Mouse (Mus musculus) cerebellum, postnatal 36 days (tissue): ENCODE results near the gene Sipa1l2.
A peak's percentile ranks its signal among the peaks of the same experiment; 100 is the strongest.

Experiments used
- DNase-seq, 2 experiments: peaks; one replicate each; pipeline ENCODE4 v3.0.0; 2021 to 2022; ENCODE audit warnings: mixed read lengths in 2 of 2

Sipa1l2 gene

DNA sequence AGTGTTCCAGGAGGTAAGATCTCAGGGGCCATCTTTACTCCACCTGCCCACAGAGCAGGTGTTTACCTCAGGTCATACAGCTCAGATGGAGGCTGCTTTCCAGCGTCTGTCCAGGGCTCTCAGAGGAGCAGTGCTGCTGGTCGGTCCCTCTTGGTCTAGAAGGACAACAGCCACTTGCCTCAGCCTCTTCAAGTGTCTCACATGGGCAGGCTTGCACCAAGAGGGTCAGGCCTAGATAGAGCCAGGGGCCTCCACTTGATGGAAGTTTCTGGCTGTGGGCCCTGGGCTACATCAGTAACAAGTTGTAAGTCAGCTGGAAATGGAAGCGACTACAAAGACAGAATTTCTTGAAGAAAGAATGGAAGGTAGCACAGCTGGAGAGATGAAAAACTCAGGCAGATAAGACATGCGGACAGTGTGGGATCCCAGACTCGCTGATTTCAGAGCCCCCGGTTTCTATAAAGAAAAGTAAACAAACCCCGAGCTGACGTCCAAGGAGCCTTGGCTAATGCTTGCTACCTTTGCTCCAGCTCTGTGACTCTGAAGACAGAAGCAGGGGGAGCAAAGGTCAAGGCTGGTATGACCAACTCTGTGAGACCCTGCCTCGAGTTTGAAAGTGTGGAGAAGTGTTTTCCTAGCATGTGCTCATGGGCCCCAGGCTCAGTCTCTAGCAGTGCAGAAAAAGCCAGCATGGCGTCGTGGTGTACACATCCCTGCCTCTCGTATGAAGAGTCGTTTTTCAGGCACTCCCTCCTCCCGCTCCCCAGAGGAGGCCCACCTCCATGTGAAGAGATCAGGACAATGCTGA is 58.5 kb downstream of the Sipa1l2 start:
- DNase-seq = no peak

DNA sequence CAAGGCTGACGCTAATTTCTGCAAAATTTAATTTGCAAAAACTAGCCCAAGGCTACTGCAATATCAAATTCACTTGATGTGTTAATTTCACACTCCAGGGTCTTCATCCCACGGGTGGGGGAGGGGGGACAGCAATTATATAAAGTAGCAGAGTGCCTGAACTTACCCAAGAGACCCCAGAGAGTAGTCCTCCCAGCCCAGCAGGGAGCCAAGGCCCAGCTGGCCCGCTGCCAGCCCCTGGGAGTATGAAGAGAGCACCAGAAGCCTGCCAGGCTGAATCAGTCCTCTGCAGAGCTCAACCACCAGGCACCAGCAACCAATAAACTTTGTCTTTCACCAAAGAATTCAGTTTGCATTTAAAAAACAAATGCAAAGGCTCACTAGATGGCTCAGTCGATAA is 59.8 kb downstream of the Sipa1l2 start:
- DNase-seq = peak in 1 of 2 experiments; percentile 47

DNA sequence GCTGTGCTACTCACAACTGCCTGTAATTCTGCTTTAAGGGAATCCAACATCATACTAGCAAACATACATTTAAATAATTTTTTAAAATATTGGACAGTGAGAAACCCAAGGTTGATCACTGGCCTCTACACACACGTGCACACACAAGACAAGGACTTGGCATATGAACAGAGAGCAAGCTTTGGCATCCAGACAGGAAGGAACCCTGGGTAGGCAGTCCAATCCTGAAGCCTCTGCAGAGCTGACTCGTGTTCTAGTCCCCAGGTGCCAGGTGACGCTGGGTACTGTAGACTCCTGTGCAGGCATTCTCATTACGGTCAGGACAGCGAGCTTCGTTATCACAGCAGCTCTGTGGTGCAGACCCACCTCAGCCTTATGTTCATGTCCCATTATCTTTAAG is 60.4 kb downstream of the Sipa1l2 start:
- peak in 1 of 2 experiments; percentile 35 for DNase-seq

DNA sequence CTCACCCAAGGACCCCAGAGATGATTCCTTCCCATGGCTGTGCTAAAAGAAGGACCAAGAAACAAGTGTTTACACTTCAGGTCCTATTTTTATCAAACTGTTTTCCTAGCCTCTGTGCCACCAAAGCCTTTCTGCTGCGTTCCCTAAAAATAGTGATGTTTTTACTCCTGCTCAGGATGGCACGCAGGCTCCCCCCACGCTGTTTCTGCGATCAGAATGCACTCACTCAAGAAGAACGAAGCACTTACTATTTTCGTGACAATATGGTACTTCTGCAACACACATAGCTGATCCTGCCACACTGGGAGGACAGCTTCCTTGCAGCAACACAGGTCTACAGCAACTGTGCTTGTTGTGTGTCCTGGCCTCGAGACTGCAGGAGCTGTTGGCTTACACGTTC is 62.3 kb downstream of the Sipa1l2 start:
- no peak for DNase-seq

DNA sequence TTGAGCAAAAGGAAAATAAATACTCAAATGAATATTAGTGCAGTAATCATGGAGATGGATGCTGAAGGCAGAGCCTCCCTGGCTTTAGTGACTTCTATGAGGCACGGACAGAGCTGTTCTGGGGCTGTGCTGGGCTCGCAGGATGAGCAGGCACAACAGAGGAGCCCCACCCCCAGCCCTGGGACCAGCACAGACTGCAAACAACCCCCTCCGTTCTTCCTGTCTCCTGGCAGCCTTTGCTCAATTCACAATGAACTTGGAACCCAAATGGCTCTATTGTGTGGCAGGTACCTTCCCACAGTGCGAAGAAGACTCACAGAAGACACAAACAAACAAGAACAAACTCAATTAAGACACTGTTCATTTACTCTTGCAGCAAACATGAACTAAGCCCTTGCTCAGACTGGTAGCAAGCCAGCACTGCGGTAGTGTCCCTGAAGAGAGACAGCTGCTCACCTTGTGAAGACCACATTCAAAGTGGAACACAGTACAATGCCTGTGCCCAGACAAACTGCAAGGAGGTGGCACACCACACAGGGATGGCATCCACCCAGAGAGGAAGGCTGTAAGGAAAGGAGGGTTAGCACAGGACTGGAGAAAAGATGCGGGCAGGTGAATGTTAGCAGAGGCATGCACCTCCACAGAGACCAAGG is 64.9 kb downstream of the Sipa1l2 start:
- peak; percentile 55 to 57 for DNase-seq

DNA sequence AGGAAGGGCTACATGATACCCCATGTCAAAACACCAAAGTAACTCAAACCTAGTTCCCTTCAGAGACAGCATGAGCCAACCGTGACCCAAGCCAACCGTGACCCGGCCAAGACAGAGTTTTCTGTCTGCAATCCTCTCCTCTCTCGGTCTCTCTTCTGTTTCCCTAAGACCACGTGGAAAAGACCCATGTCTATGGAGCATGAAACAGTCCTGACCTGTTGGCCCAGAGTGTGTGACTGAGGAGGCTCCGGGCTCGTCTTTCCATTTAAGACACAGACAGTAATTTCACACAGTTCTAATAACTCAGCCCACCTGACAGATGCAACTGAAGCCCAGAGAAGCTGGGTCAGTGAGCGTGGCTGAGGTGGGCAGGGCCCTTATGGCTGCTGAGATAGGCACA is 65.8 kb downstream of the Sipa1l2 start:
- DNase-seq = no peak

DNA sequence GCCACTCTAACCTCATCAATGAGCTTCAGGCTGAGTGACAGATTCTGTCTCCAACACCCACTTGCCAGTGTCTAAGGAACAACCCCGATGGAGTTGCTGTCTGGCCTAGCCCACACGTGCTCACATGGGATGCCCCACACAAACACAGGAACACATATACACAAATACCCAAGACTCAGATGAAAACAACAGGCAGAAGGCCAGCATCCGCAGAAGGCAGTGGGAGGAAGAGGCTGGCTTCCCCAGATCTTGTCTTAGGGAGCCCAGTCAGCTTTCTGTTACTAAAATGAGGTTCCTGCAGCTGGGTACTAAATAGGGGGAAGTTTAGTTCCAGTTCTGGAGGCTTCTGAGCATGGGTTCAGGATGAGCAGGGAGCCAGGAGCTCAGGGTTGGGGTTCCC is 66.8 kb downstream of the Sipa1l2 start:
- DNase-seq = no peak

DNA sequence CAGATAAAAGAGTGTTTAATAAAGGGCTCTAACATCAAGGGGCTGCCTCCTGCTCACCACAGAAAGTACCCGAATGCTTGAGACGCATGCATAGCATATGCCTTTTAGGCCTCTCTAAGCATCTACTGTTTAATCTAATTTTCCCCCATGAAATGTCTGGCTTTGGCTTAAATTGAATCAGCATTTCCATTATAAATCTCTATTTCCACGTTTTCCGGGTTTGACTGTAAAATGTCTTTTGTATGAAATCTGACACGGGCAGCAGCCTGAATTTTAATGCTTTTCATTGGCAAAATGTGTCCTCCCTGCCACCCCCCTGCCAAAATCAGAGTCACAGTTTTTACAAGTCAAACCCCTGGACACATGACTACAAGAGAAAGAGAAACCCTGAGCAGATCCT is 69.6 kb downstream of the Sipa1l2 start:
- DNase-seq = no peak

DNA sequence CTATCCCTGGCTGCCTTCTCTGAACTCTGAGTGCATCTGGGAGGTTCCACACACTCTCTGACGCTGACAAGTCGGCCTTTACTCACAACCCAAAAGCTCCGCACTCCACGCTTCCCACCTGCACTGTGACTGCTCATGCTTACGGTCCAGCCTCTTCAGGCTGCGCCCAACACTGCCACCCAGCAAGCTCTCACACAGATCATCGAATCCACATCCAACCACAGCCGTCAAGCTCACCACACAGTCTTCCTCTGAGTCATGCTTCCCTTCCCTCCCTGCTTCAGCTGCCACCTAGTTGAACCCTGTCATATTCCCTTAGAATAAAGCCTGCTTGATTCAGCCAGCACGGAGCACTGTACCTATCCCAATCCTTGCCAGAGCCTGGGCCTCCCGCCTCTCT is 71.1 kb downstream of the Sipa1l2 start:
- no peak for DNase-seq

DNA sequence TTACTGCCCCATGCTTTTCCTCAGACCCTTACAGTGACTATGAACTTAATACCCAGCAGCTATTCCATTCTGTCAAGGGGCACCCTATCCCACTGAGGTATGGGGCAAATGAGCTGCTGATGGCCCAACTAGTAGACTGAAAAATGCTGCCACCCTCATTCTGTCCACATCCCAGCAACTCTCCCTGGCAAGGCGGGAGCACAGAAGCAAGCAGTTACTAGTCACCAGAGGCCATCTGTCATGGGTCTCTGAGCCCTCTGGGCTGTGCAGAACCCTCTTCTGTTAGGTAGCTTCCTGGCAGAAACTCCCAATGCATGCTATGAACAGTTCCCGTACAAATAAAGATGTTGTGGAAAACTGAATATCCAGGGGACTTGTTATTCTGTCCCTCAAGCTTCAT is 74.1 kb downstream of the Sipa1l2 start:
- peak; percentile 50 to 57 for DNase-seq

DNA sequence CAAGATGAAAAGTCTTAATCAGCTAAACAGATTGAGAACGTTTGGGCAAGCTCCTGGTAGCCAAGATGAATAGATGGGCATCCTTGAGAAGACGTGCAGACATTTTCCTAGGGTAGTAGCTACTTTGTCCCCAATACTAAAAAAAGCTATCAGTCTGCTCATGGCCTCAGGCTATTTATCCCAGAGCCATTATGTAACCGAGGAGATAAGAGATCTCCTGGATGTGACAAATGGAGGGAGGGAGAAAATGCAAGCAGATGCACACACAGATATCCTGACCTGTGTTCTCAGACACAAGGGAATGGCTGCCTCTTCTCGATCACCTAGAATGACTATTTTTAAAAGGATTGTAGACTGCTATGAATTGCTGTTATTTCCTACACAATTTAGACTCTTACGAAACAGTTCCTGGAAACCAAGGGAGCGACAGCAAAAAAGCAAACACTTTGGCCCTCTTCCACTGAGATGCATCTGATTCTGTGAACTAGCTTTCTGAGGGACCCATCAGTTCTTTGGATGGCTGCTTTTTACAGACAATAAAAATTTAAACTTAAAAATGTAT is 76.3 kb downstream of the Sipa1l2 start:
- no peak for DNase-seq

DNA sequence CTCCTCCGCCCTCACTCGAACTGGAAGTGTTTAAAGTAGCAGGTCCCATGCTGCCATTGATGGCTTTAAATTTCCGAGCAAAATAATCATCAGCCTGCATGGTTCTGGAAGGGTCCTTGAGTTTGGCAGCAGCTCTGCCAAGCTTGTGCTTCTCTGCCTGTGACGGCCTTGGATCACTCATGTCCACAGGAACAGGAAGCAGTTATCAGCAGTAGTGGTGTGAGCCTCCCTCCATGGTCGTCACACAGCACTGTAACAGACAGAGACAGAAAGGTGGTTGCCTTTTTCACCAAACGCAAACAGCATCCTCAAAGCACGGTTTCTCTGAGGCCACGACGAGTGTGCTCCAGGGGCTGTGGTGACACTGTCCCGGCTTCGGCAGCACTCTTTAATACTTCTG is 77.2 kb downstream of the Sipa1l2 start:
- no peak for DNase-seq

DNA sequence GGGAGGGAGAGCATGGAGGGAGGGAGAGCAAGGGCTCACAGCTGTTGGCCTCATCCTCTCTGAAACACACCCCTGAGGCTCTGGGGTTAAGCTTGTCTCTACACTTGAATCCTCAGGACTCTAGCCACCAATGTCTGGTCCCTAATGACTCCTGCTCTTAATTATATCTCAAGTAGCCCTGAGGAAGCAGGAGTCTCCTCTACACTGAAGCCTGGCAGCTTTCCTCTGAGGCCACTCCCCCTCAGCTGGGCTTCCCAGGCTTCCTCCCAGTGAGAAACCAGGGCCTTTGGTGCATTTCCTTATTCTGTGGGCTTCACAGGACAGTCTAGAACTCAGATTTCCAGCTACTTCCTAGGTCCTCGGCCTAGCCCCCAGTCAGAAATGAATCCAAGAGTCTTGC is 80.9 kb downstream of the Sipa1l2 start:
- DNase-seq = no peak

DNA sequence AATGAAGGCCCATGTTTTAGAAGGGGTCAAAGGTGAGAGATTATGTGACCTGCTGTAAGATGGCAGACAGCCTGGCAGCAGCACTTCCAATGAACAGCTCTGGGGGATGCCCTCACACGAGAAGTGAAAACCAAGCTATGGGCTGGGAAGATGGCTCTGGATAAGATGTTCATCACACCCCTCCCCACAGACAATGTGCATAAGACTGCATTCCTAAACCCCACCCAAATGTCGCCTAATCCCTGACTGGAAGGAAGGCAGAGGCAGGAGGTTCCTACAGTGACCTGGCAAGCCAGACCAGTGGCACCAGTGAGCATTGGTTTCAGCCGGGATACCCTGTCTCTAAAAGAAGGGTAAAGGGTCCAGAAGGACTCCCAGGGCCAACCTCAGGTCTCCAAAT is 83.9 kb downstream of the Sipa1l2 start:
- DNase-seq = no peak

DNA sequence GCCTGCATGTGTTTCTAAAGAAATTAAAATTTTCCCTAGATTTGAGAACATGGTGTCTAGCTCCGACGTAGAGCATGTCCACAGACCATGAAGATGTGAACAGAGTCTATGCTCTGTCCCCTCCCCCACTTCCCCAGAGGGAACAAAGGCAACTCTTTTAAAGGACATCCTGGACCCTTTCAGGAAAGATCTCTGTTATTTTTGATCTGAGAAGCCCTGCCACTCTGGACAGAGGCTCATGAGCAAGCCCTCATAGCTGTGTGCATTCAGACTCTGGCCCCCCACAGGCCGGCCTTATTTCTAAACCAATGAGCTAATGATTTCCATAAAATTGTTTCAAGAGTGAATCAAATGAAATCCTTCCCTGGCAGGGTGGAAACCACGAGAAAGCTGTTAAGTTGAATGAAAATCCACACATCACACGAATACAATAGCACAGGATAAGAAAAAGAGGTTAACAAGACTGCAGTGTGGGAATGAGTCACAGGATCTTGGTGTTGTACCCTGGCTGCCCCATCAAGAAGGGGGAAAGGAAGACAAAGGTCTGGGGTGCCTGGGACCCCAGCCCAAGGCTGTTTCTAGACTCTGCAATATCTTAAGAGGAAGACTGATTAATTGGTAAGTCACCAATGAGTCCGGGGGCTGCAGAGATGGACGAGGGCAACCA is 84.9 kb downstream of the Sipa1l2 start:
- no peak for DNase-seq

DNA sequence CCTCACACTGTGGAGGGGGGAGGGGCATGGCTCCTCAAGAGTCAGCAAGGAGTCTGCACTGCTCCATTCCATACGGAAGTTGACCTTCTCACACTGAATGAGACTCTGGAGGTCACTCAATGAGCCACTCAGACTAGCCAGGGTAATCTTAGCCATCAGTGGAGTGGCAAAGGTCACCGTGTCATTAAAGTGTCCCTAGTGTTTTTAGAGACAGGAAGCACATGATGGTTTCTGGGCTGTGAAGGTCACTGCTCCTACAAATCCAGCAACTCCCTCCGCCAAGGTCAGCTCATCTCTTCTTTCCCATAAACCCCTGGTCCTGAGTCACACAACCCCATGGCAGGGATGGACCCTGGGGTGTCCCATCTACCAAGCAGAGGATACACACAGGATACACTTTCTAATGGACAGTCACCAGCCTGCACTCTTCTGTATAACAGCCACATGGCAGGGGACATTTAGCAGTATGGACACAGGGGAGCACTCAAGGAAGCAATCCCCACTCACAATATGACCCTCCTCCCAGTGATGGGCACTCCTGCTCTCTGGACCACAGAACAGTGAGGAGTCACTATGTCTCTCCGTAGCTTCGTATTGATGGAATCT is 87.0 kb downstream of the Sipa1l2 start:
- DNase-seq = no peak

DNA sequence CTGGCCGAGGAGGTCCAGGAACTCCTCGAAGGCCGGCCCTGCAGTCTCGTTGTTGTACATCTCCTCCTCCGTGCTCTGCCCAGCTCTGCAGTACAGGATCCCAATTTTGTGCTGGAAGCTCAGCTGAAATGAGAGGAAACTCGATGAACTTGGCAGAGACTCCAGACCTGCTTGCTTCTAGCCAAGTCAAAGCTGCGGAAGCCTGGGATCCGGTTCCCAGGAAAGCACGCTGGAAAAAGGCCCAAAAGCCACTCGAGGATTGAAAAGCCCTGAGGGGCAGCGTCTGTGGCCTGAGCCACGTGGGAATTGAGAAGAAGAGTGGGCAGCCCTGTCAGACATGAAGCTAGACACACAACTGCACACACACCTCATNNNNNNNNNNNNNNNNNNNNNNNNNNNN is 94.7 kb downstream of the Sipa1l2 start:
- peak; percentile 78 for DNase-seq

DNA sequence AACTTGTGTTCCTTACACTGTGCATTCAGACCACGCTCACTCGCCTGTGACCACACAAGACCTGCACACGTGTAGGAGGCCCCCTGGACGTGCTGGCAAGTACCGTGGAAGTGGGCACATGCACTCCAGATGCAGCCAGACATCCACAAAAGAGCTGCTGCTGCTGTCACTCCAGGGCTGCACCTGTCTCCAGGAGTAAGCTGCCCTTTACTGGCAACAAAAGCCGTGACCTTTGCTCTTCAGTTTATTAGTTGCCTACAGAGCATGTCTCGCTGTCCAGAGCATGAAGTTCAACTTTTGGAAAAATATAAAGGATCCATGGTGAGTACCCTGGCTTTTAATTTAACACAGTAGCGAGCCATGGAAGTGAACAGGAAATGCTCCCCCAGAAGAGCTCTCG is 98.2 kb downstream of the Sipa1l2 start:
- no peak for DNase-seq

DNA sequence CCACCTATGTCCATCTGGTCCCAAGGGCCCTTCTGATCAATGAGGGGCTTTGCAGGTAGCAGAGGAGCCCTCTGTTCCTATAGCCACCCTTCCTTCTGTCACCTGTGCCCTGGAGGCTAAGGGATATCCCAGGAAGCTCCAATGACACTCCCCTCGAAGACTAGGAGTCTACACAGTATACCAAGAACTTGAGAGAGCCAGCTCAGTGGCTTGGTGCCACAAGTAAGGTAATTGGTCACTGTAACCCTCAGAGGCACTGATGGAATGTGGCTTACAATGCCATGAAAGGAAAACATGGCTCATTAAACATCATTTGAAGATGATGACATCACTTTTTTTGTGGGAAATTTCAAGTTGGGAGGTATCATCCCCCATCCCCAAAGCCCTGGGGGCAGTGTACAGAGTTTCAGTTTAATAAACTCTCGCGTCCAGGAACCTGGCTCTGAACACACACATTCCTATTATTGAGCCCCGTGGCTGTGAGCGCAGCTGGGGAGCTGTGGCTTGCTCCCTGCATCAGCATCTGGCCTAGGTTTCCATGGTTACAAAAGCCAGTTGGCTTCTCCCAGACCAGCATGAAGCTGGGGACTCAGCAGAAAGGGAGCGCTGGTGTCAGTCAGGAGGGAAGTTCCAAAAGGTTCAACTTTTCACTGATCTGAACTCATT is 104.3 kb downstream of the Sipa1l2 start:
- no peak for DNase-seq

DNA sequence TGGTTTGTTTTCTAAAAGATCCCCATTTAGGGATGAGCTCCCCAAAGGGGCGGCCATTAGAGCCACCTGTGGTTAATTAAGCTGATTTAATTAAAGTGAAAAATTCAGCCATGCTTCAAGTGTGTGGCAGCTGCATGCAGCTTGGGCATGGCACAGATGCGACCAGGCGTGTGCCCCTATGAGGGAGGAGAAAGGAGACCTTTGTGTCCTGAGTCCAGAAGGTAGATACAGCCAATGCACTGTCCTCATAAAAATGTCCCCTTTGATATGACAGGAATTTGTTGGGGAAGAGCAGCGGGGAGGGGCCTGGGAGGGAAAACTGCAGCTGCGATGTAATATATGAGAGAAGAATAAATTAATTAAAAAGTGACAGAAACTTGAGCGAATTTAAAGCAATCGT is 106.7 kb downstream of the Sipa1l2 start:
- no peak for DNase-seq

DNA sequence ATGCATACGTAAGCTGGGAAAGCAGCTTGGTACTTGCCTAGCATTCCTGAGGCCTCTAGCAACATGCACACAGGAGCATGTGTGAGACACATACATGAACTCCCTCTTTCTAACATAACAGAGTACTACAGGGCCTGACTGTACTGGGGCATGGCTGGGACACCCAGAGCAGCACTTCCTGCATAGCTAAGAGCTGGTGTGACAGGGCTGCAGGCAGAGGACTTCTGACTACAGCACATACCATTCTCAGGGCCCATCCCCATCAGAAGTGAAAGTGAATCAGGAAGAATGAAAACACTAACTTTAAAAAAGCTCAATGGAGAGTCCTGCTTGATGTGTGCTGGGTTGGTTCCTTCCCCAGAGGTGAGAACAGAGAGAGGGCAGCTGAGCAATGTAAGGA is 108.1 kb downstream of the Sipa1l2 start:
- DNase-seq = no peak

DNA sequence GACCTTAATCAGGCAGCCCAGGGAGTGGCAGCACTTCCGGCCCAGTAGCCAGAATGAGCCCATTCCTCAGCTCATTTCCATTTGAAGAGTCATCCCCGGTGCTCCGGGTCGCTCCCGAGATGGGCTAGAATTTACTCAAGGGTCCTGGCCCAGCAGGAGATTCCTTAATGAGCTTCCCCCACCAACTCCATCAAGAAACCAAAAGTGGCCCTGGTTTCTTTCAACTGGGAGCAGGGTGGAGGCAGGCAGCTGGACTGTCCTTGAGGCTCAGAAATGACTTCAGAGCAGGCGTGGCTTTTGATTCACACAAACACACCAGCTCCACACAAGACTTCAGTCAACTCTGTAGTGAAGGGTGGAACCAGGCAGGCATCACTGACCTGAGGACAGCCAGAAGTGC is 109.0 kb downstream of the Sipa1l2 start:
- no peak for DNase-seq

DNA sequence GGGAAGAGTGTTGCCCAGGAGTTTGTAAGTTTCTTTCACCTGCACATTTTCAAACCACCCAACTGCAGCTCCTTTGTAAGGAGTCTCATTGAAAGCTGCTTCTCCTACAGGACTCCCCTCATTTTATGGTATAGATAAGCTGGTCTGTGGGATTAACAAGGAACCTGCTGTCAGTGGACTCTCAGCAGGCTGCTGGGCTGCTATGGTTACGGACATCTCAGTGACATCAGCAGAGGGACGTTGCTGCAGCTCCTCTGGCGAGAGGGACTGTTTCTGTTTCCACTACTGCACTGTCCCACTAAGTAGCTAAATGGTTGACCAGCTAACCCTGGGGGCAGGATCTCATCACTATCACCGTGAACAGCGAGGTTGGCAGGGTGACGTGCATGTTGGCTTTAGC is 120.6 kb downstream of the Sipa1l2 start:
- DNase-seq = no peak
